Mouse (Mus musculus) limb, embryonic 12.5 days (tissue): ENCODE data around the gene Bloc1s2. TPM values are rescaled to one million over a fixed set of nuclear protein-coding genes. Genes with fewer than 3 reads are reported as not detected.

Experiments used
- ATAC-seq: fragments of 200-750 bp; cut with Nextera tagmentation; 2 replicates; pipeline ENCODE4 v1.8.0; 2017; ENCODE audit warnings: low read depth, moderate TSS enrichment; ENCODE audit not compliant: insufficient number of reproducible peaks, insufficient read depth, low FRiP score, low TSS enrichment
- H3K27ac ChIP-seq: fragments of 300-500 bp; sonication (generic); 2 replicates; pipeline ENCODE4 v1.5.1; 2016; ENCODE audit warnings: mild to moderate bottlenecking, moderate library complexity
- H3K27me3 ChIP-seq: fragments of 300-500 bp; sonication (generic); 2 replicates; pipeline ENCODE4 v1.6.1; 2016; ENCODE audit warnings: mild to moderate bottlenecking, moderate library complexity
- H3K36me3 ChIP-seq: fragments of 300-500 bp; sonication (generic); 2 replicates; pipeline ENCODE4 v1.6.1; 2016; ENCODE audit warnings: mild to moderate bottlenecking, moderate library complexity
- H3K4me1 ChIP-seq: fragments of 300-500 bp; sonication (generic); replicated peaks from 2 replicates; pipeline ENCODE4 v1.6.1; 2016
- H3K4me2 ChIP-seq: fragments of 300-500 bp; sonication (generic); 2 replicates; pipeline ENCODE4 v1.6.1; 2016; ENCODE audit warnings: mild to moderate bottlenecking, moderate library complexity
- H3K4me3 ChIP-seq: fragments of 300-500 bp; sonication (generic); replicated peaks from 2 replicates; pipeline ENCODE4 v1.5.1; 2016; ENCODE audit warnings: mild to moderate bottlenecking
- H3K9ac ChIP-seq: fragments of 300-500 bp; sonication (generic); replicated peaks from 2 replicates; pipeline ENCODE4 v1.6.1; 2016; ENCODE audit warnings: mild to moderate bottlenecking, moderate library complexity
- H3K9me3 ChIP-seq: fragments of 300-500 bp; sonication (generic); 2 replicates; pipeline ENCODE4 v1.6.1; 2016; ENCODE audit warnings: mild to moderate bottlenecking, moderate library complexity
- WGBS: fragments of 180-500 bp; shearing (Covaris S2); methylation state at CpG from one replicate; pipeline ENCODE4 v1.1.7; 2016; 5-methylcytosine and 5-hydroxymethylcytosine counted together
- polyA plus RNA-seq: library from polyadenylated mRNA; unstranded; fragments of >200 nt; fragmentation: Nextera tagmentation; extraction: Ambion mirVana; gene quantifications from 2 replicates; pipeline ENCODE4 v1.2.1, GENCODE M21; 2016

Bloc1s2 gene
- polyA plus RNA-seq, 1 experiment from 2014 or later = 108 TPM

- ATAC-seq = no peak
- Histone ChIP-seq H3K4me1 (peaks cover 9% of the 10 kb centered on the region), H3K9me3 (no peaks in the 10 kb centered on the region), H3K27ac (no peak overlapping the region), H3K4me2 (no peak overlapping the region), H3K27me3 (no peaks in the 10 kb centered on the region; the same call in 1 of the 2 replicates), H3K4me3 (no peak overlapping the region), H3K9ac (no peak overlapping the region), H3K36me3 (peaks cover 33% of the 10 kb centered on the region)
- WGBS = 91% methylated on average over 3 of the region's 3 CpGs
Observed at GRCm38 (mm10) chr19:44103001-44103400, 43.2 kb downstream of the Bloc1s2 start.

- H3K4me1 ChIP-seq = no peaks in the 10 kb centered on the region
- no peaks in the 10 kb centered on the region for H3K27me3 ChIP-seq
- no peak for ATAC-seq
- H3K4me2 ChIP-seq = no peak overlapping the region
- no peak overlapping the region for H3K27ac ChIP-seq
- no peak overlapping the region for H3K4me3 ChIP-seq
- H3K9me3 ChIP-seq = 0 out of 2 replicates have a peak, but pooled peaks cover 5% of the 10 kb centered on the region
- no peak overlapping the region for H3K9ac ChIP-seq
- peaks cover 52% of the 10 kb centered on the region for H3K36me3 ChIP-seq
Observed at GRCm38 (mm10) chr19:44100840-44101239, 45.4 kb downstream of the Bloc1s2 start.

Other genes with a start within 250 kb of the Bloc1s2 start
- 28.7 and 29.3 TPM in 2 replicates for gene Dnmbp, start 206.3 kb downstream of the Bloc1s2 start, polyA plus RNA-seq
- 0.15 TPM in 1 of 2 replicates, not detected in the other for gene Cpn1, start 159.9 kb downstream of the Bloc1s2 start, polyA plus RNA-seq
- gene Cyp2c23, start 117.2 kb downstream of the Bloc1s2 start, polyA plus RNA-seq = 0.14 and 0.31 TPM in 2 replicates
- 29.5 and 31.7 TPM in 2 replicates for gene Erlin1, start 76.7 kb downstream of the Bloc1s2 start, polyA plus RNA-seq
- 55.2 and 56.6 TPM in 2 replicates for gene Chuk, start 39.0 kb downstream of the Bloc1s2 start, polyA plus RNA-seq
- 38.3 and 39.0 TPM in 2 replicates for gene Cwf19l1, start 10.6 kb downstream of the Bloc1s2 start, polyA plus RNA-seq
- 0.08 TPM in 1 of 2 replicates, not detected in the other for gene Pkd2l1, start 46.0 kb upstream of the Bloc1s2 start, polyA plus RNA-seq
- gene Scd3, start 56.8 kb upstream of the Bloc1s2 start, polyA plus RNA-seq = not detected in 2 replicates
- 304 and 317 TPM in 2 replicates for gene Scd2, start 147.2 kb upstream of the Bloc1s2 start, polyA plus RNA-seq
- gene Scd4, start 186.6 kb upstream of the Bloc1s2 start, polyA plus RNA-seq = 0.06 TPM in 1 of 2 replicates, not detected in the other